Mouse (Mus musculus) embryonic facial prominence, embryonic 13.5 days (tissue): ENCODE data around the gene Sprr2f. TPM values are rescaled to one million over a fixed set of nuclear protein-coding genes. Genes with fewer than 3 reads are reported as not detected.

ENCODE experiments used
- polyA plus RNA-seq: library from polyadenylated mRNA; unstranded; fragments of >200 nt; fragmentation: Nextera tagmentation; extraction: Ambion mirVana; gene quantifications from 2 replicates; pipeline ENCODE4 v1.2.1, GENCODE M21; 2015

Sprr2f gene
- polyA plus RNA-seq, 1 experiment from 2014 or later = not detected

Other genes with a start within 250 kb of the Sprr2f start
- not detected in 2 replicates for gene Prr9, start 241.2 kb upstream of the Sprr2f start, polyA plus RNA-seq
- gene Lelp1, start 222.4 kb upstream of the Sprr2f start, polyA plus RNA-seq = not detected in 2 replicates
- 0.26 TPM in 1 of 2 replicates, not detected in the other for gene Sprr2a1, start 149.4 kb upstream of the Sprr2f start, polyA plus RNA-seq
- 21.6 TPM in 1 of 2 replicates, not detected in the other for gene Sprr2a2, start 149.3 kb upstream of the Sprr2f start, polyA plus RNA-seq
- 0.56 TPM in 1 of 2 replicates, not detected in the other for gene Sprr2a3, start 79.8 kb upstream of the Sprr2f start, polyA plus RNA-seq
- gene Sprr2b, start 48.6 kb upstream of the Sprr2f start, polyA plus RNA-seq = not detected in 2 replicates
- gene Sprr2d, start 26.0 kb upstream of the Sprr2f start, polyA plus RNA-seq = not detected in 2 replicates
- not detected in 2 replicates for gene Sprr2e, start 13.0 kb upstream of the Sprr2f start, polyA plus RNA-seq
- gene Sprr2h, start 20.5 kb downstream of the Sprr2f start, polyA plus RNA-seq = not detected in 2 replicates
- not detected in 2 replicates for gene Sprr2i, start 42.8 kb downstream of the Sprr2f start, polyA plus RNA-seq
- gene Sprr2j-ps, start 52.9 kb downstream of the Sprr2f start, polyA plus RNA-seq = not detected in 2 replicates
- 10.1 and 18.9 TPM in 2 replicates for gene Gm9774, start 64.2 kb downstream of the Sprr2f start, polyA plus RNA-seq
- not detected in 2 replicates for gene Sprr2k, start 67.4 kb downstream of the Sprr2f start, polyA plus RNA-seq
- gene Sprr1b, start 73.6 kb downstream of the Sprr2f start, polyA plus RNA-seq = 1.0 TPM in 1 of 2 replicates, not detected in the other
- gene Sprr3, start 93.5 kb downstream of the Sprr2f start, polyA plus RNA-seq = not detected in 2 replicates
- 21.6 and 26.7 TPM in 2 replicates for gene Sprr1a, start 120.7 kb downstream of the Sprr2f start, polyA plus RNA-seq
- gene Sprr4, start 135.3 kb downstream of the Sprr2f start, polyA plus RNA-seq = not detected in 2 replicates
- gene 2310046K23Rik, start 169.3 kb downstream of the Sprr2f start, polyA plus RNA-seq = not detected in 2 replicates
- gene Ivl, start 208.5 kb downstream of the Sprr2f start, polyA plus RNA-seq = 0.14 TPM in 1 of 2 replicates, not detected in the other
- gene Smcp, start 223.8 kb downstream of the Sprr2f start, polyA plus RNA-seq = not detected in 2 replicates
- gene 2210017I01Rik, start 242.3 kb downstream of the Sprr2f start, polyA plus RNA-seq = not detected in 2 replicates